11 mouse cellular contexts compared by ENCODE assay signal in the genomic region with DNA sequence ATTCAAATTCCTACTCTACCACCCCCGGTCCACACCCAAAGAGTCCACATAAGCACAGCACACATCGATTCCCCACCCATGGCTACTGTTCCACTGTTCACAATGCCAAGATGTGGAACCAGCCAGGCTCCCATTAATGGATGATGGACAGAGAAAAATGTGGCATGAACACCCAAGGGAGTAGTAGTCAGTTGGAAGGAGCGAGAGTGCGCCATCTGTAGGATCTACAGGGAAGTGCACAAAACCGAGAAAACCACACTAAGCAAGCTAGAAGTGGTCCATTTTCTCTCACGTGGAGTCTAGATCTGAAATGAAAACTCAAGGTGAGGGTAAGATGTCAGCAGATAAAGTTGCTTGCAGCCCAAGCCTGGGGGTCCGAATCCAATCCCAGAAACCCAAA. TPM values are rescaled to one million over a fixed set of nuclear protein-coding genes. Genes with fewer than 3 reads are reported as not detected.
A peak's percentile ranks its signal among the peaks of the same experiment; 100 is the strongest.
DNase-seq lines count a peak whose midpoint lies in the region; ATAC-seq and TF ChIP-seq lines count a peak whose summit lies in the region.
"Had no signal": no experiment of that assay in that cellular context is flagged by ENCODE, and none has a peak within 500 bp of the region (broad histone marks: within the 10 kb centered on the region; RNA-seq: fewer than 3 reads in every experiment).

No protein-coding gene starts in this region.

- no peak overlapping the region for H3K4me3 ChIP-seq in lung, embryonic 14.5 days (ENCODE audit: low read depth, low read length)
- H3K4me3 ChIP-seq in midbrain, embryonic 10.5 days: no peak overlapping the region
- H3K4me3 ChIP-seq: embryonic facial prominence, embryonic 10.5 days; heart, embryonic 13.5 days; stomach, embryonic 15.5 days had no signal

- no peak overlapping the region for H3K9ac ChIP-seq in lung, embryonic 14.5 days
- H3K9ac ChIP-seq: heart, embryonic 13.5 days; stomach, embryonic 15.5 days had no signal

- no peak overlapping the region for H3K27ac ChIP-seq in lung, embryonic 14.5 days (ENCODE audit: low read depth)
- H3K27ac ChIP-seq in midbrain, embryonic 10.5 days (replicated peaks): no peak overlapping the region
- H3K27ac ChIP-seq: embryonic facial prominence, embryonic 10.5 days; heart, embryonic 13.5 days; stomach, embryonic 15.5 days had no signal

- no peak overlapping the region for H3K4me2 ChIP-seq in lung, embryonic 14.5 days
- H3K4me2 ChIP-seq: heart, embryonic 13.5 days; stomach, embryonic 15.5 days had no signal

- TF ChIP-seq CTCF in lung, embryonic 14.5 days (IDR thresholded peaks at IDR 0.05; ENCODE audit: low read depth): peak; percentile 56

- no peaks in the 10 kb centered on the region for H3K36me3 ChIP-seq in lung, embryonic 14.5 days (ENCODE audit: insufficient read depth)
- H3K36me3 ChIP-seq in midbrain, embryonic 10.5 days: no peaks in the 10 kb centered on the region
- H3K36me3 ChIP-seq: embryonic facial prominence, embryonic 10.5 days; heart, embryonic 13.5 days; stomach, embryonic 15.5 days had no signal

- 57% methylated on average over 7 of the region's 7 CpGs for WGBS in lung, embryonic 14.5 days
- 66% methylated on average over 7 of the region's 7 CpGs for WGBS in midbrain, embryonic 10.5 days

- H3K9me3 ChIP-seq in lung, embryonic 14.5 days (ENCODE audit: low read depth, low read length): no peaks in the 10 kb centered on the region
- no peaks in the 10 kb centered on the region for H3K9me3 ChIP-seq in midbrain, embryonic 10.5 days (replicated peaks)
- H3K9me3 ChIP-seq: embryonic facial prominence, embryonic 10.5 days; heart, embryonic 13.5 days; stomach, embryonic 15.5 days had no signal

- ATAC-seq in lung, embryonic 14.5 days (ENCODE audit: insufficient read depth): no peak

- H3K4me1 ChIP-seq in lung, embryonic 14.5 days (ENCODE audit: insufficient read depth): 0 out of 2 replicates have a peak, but pooled peaks cover 5% of the 10 kb centered on the region
- H3K4me1 ChIP-seq in midbrain, embryonic 10.5 days: peaks cover 18% of the 10 kb centered on the region

- DNase-seq in adrenal gland, postnatal 14 days: peak; percentile 38
- DNase-seq in adrenal gland, adult 18-20 months (ENCODE audit: low spot score in 2 of 2): no peak
- peak; percentile 20 to 24 for DNase-seq in lung, adult 18-20 months
- no peak for DNase-seq in lung, postnatal 14 days
- DNase-seq in lung, embryonic 14.5 days: no peak
- peak; percentile 59 for DNase-seq in thymus, postnatal 4 days
- no peak for DNase-seq in layer of hippocampus, adult 11-12 months (ENCODE audit: low spot score)
- DNase-seq in midbrain, embryonic 10.5 days (ENCODE audit: low spot score): no peak

- no peaks in the 10 kb centered on the region; the same call in 1 of the 2 replicates for H3K27me3 ChIP-seq in lung, embryonic 14.5 days (ENCODE audit: insufficient read depth, low read length)
- H3K27me3 ChIP-seq in midbrain, embryonic 10.5 days (ENCODE audit: low read depth, poor library complexity, severe bottlenecking): peaks cover 14% of the 10 kb centered on the region
- H3K27me3 ChIP-seq: heart, embryonic 13.5 days; stomach, embryonic 15.5 days had no signal

RNA-seq across cellular contexts. Expression of gene Anxa4, which starts 27.3 kb away (rescaled TPM):
- total RNA-seq in adrenal gland, postnatal 14 days (2021): 54.6 and 55.5 TPM in 2 replicates
- total RNA-seq in adrenal gland, adult 18-20 months (2021): 10 to 100 TPM; 76.0 to 82.7 TPM
- polyA plus RNA-seq in lung, embryonic 14.5 days (2014; fragmentation: Nextera tagmentation; extraction: Ambion mirVana): 90.4 and 100 TPM in 2 replicates
- 4.5 and 5.2 TPM in 2 replicates for polyA plus RNA-seq in midbrain, embryonic 10.5 days (2016; fragmentation: Nextera tagmentation; extraction: Ambion mirVana)

RNA-seq across cellular contexts. Expression of gene Aak1, which starts 28.6 kb away (rescaled TPM):
- 81.9 and 88.8 TPM in 2 replicates for total RNA-seq in adrenal gland, postnatal 14 days (2021)
- total RNA-seq in adrenal gland, adult 18-20 months (2021): 100 to 1,000 TPM; 104 to 109 TPM
- 18.3 and 20.7 TPM in 2 replicates for polyA plus RNA-seq in lung, embryonic 14.5 days (2014; fragmentation: Nextera tagmentation; extraction: Ambion mirVana)
- 10.2 and 15.4 TPM in 2 replicates for polyA plus RNA-seq in midbrain, embryonic 10.5 days (2016; fragmentation: Nextera tagmentation; extraction: Ambion mirVana)

Comparison
In these comparisons a context has a peak if more than half of its experiments do, and no peak if none do; other contexts are left out.
1. DNase-seq: peak in adrenal gland, postnatal 14 days (single experiment), lung, adult 18-20 months (2 of 2) and thymus, postnatal 4 days (single experiment); none in adrenal gland, adult 18-20 months (0 of 2), lung, postnatal 14 days (single experiment), lung, embryonic 14.5 days (single experiment), layer of hippocampus, adult 11-12 months (single experiment) and midbrain, embryonic 10.5 days (single experiment).